Mouse (Mus musculus) urinary bladder, postnatal 10 days (tissue): ENCODE data around the gene Taf15.
"Not testable (repeated sequence)": the region's sequence is repeated elsewhere in the genome, so short reads cannot be mapped to it uniquely, and the experiment has no call there.

Source experiments
- DNase-seq: peaks from one replicate; pipeline ENCODE4 v3.0.0; 2022; ENCODE audit warnings: low spot score

The Taf15 gene

DNA sequence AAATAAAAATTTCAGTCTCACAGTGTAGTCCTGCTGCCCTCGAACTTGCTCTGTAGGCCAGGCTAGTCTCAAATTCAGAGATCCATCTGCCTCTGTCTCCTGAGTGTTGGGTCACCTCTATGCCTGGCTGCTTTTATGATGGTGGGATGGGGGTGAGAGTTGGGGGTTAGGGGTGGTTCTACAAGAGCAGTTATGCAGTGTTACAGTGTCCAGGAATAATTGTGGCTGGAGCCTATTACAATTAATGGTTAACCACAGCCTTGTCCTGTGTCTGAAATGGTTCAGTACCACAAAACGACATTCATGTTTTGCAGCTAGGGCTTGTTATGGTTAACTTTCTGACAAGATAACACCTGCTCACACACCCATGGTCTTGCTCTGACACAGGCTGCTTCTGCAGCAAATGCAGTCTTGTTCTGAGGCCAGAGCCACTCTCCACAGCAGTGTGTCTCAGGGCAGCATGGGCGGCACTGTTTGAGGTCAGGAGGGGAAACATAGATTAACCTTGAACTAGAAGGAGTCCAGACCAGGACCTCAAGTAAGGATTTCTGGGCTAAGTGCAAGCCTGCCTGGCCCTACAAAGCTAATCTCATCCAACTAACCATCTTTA, 65.9 kb downstream of the Taf15 start:
- DNase-seq = no peak

DNA sequence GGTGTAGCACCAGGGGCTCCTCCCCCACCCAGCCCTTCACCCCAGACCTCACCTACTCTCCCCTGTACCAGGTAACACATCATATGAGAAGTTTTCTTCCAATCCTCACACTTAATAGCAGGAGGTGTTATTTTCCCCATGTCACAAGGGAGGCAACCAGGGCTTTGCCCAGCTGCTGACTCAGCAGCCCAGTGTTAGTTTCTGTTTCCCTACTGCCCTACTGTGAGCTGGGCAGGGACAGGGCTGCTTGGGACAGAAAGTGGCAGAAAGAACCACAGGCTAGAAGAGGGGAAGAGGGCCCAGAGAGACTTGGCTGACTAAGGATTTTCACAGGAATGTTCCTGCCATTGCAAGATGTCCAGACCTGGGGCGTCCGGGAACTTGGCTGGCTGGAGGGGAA, 68.0 kb downstream of the Taf15 start:
- DNase-seq = no peak

GRCm38 (mm10) chr11:83541415-83541814, 68.5 kb downstream of the Taf15 start:
- DNase-seq = no peak

DNA sequence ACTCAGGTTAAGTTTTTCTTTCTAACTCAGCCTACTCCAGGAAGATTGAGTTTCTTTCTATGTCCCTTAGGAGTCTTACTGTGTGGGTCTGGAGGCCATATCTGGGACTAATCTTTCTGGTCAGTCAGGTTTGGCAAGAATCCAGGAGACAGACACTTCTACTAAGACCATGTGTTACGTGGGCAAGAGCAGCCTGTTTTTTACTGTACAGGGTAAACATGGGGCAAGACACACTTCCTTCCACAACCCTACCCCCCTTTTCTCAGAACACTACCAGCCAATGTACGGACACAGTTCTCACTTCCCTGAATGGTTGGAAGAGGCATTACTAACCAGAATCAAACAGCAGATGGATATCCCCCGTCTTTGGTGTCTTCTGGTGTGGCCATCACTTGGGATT, 71.3 kb downstream of the Taf15 start:
- DNase-seq = no peak

GRCm38 (mm10) chr11:83550186-83550632, 77.3 kb downstream of the Taf15 start:
- DNase-seq = no peak

DNA sequence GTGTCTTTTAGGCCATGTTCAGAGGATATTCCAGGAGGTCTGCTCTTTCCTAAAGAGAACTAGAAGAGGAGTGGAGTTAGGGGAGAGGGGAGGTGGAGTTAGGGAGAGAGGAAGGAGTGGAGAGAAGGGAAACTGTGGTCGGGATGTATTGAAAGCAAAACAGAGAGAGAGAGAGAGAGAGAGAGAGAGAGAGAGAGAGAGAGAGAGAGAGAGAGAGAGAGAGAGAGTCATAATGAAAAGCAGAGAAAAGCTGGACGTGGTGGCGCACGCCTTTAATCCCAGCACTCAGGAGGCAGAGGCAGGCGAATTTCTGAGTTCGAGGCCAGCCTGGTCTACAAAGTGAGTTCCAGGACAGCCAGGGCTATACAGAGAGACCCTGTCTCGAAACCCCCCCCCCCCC, 78.2 kb downstream of the Taf15 start:
- not testable (repeated sequence) for DNase-seq

DNA sequence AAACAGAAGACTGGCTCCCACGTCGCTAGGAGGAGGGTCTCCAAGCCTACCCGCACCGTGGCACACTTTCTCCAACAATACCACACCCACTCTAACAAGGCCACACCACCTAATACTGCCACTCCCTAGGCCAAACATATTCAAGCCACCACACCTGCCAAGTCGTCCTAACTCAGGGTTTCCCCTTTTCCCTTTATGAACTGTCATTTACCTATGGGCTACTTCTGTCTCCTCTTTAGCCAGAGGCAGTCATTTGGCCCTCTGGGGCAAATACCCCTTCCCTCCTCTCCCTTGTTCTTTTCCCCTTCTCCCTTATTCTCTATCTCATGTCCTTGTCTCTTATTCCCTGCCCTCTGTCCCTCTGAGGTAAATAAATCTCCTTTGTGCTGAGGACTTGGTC, 78.8 kb downstream of the Taf15 start:
- no peak for DNase-seq
